Mouse (Mus musculus): Measurements from ENCODE around the gene Lrfn2. TPM values are rescaled to one million over a fixed set of nuclear protein-coding genes. Genes with fewer than 3 reads are reported as not detected.

Gene Lrfn2
- polyA plus RNA-seq, 1 experiment from 2014 or later = 1.00 TPM

GRCm38 (mm10) chr17:49043806-49044640, 111.8 kb downstream of the Lrfn2 start:
- 10% methylated on average over 11 of the region's 11 CpGs for WGBS
- Histone ChIP-seq H3K4me3 (no peak overlapping the region), H3K27me3 (no peaks in the 10 kb centered on the region), H3K9ac (no peak overlapping the region), H3K9me3 (no peaks in the 10 kb centered on the region), H3K4me1 (0 out of 2 replicates have a peak, but pooled peaks cover 5% of the 10 kb centered on the region), H3K27ac (no peak overlapping the region), H3K4me2 (no peak overlapping the region), H3K36me3 (no peaks in the 10 kb centered on the region)
- no peak for ATAC-seq (ENCODE audit: insufficient number of reproducible peaks, low FRiP score, low TSS enrichment, low read depth)

GRCm38 (mm10) chr17:49047921-49048320, 115.7 kb downstream of the Lrfn2 start:
- Histone ChIP-seq H3K9ac (no peak overlapping the region), H3K27ac (0 out of 2 replicates have a peak overlapping the region, but pooled peaks have one; percentile 3), H3K9me3 (no peaks in the 10 kb centered on the region), H3K4me1 (0 out of 2 replicates have a peak, but pooled peaks cover 5% of the 10 kb centered on the region), H3K4me2 (no peak overlapping the region), H3K36me3 (no peaks in the 10 kb centered on the region), H3K4me3 (no peak overlapping the region), H3K27me3 (no peaks in the 10 kb centered on the region)
- no peak for ATAC-seq (ENCODE audit: insufficient number of reproducible peaks, low FRiP score, low TSS enrichment, low read depth)
- WGBS = 19% methylated on average over 4 of the region's 4 CpGs

DNA sequence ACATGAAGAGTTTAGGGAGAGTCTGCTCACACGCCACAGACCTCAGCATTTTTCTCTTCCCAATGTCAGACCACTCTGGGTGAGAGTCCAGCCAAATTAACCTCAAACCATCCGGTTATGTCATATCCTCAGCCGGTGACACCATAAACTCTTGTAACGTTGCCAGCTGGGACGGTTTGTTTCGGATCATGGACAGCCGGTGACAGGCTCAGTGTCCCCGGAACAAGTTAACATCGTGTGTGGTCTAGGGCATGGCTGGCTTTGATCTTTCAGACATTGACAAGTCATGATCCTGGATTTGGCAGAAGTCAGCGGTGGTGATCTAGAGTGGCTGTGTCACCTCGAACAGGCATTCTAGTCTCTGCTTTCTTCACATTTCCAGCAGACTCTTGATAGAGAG, 119.1 kb downstream of the Lrfn2 start:
- H3K4me3 ChIP-seq = no peak overlapping the region
- H3K27me3 ChIP-seq = no peaks in the 10 kb centered on the region
- H3K4me1 ChIP-seq = 0 out of 2 replicates have a peak, but pooled peaks cover 3% of the 10 kb centered on the region
- H3K27ac ChIP-seq = no peak overlapping the region
- WGBS = 73% methylated on average over 11 of the region's 11 CpGs
- H3K36me3 ChIP-seq = no peaks in the 10 kb centered on the region
- no peaks in the 10 kb centered on the region for H3K9me3 ChIP-seq
- H3K4me2 ChIP-seq = no peak overlapping the region
- H3K9ac ChIP-seq = no peak overlapping the region
- no peak for ATAC-seq (ENCODE audit: insufficient number of reproducible peaks, low FRiP score, low TSS enrichment, low read depth)

GRCm38 (mm10) chr17:49061141-49061540, 129.0 kb downstream of the Lrfn2 start:
- no peaks in the 10 kb centered on the region for H3K36me3 ChIP-seq
- no peaks in the 10 kb centered on the region for H3K9me3 ChIP-seq
- ATAC-seq (ENCODE audit: insufficient number of reproducible peaks, low FRiP score, low TSS enrichment, low read depth) = no peak
- H3K27me3 ChIP-seq = no peaks in the 10 kb centered on the region
- H3K27ac ChIP-seq = no peak overlapping the region
- H3K4me3 ChIP-seq = no peak overlapping the region
- whole genome bisulfite sequencing = 83% methylated on average over 8 of the region's 8 CpGs
- no peak overlapping the region for H3K9ac ChIP-seq
- no peaks in the 10 kb centered on the region for H3K4me1 ChIP-seq
- H3K4me2 ChIP-seq = no peak overlapping the region

DNA sequence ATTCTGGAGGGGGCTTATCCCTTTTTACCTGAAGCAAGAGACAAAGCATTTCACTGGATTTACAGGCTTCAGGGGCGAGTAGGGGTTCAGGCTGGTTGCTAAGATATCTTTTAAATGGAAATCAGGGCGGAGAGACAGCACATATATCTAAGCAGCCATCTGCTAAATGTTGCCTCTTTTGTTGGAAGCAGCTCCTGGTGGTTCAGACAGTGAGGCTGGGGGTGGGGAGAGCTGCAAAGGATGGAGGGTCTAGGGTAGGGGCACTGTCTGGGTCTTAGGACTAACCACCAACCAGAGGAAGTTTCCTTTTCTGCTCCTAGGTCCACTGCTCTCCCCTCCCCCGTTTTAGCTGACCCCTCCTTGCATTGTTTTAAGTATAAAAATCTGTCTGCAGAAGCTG, 131.6 kb downstream of the Lrfn2 start:
- Histone ChIP-seq H3K27ac (no peak overlapping the region), H3K4me1 (no peaks in the 10 kb centered on the region), H3K9me3 (no peaks in the 10 kb centered on the region), H3K4me3 (no peak overlapping the region), H3K36me3 (no peaks in the 10 kb centered on the region), H3K4me2 (no peak overlapping the region), H3K9ac (no peak overlapping the region), H3K27me3 (no peaks in the 10 kb centered on the region)
- no peak for ATAC-seq (ENCODE audit: insufficient number of reproducible peaks, low FRiP score, low TSS enrichment, low read depth)
- WGBS = 47% methylated on average over 3 of the region's 3 CpGs

- WGBS = 84% methylated on average over 8 of the region's 8 CpGs
- H3K9me3 ChIP-seq = no peaks in the 10 kb centered on the region
- no peak overlapping the region for H3K4me2 ChIP-seq
- no peak for ATAC-seq (ENCODE audit: insufficient number of reproducible peaks, low FRiP score, low TSS enrichment, low read depth)
- H3K9ac ChIP-seq = no peak overlapping the region
- no peaks in the 10 kb centered on the region for H3K36me3 ChIP-seq
- no peaks in the 10 kb centered on the region for H3K27me3 ChIP-seq
- H3K4me1 ChIP-seq = no peaks in the 10 kb centered on the region
- no peak overlapping the region for H3K4me3 ChIP-seq
- no peak overlapping the region for H3K27ac ChIP-seq
These were observed 132.3 kb downstream of the Lrfn2 start for GRCm38 (mm10) chr17:49064526-49064925.

DNA sequence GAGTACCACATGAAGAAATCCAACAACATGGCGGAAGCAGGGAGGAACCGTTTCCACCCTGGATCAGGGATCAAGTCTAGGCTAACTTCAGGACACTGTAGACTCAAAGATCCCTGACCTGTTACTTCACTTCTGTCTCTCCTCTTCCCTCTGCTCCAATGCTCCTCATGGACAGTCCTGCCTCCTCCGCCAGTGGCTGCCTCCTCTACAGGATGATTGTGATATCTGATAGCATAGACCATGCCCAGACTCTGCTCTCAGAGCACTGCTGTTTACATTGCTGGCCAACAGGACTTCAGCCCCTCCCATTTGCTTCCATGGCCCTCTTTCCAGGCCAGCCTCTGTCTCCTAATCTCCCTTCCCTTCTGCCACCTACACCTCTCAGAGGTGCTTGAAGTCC, 132.9 kb downstream of the Lrfn2 start:
- Histone ChIP-seq H3K4me3 (no peak overlapping the region), H3K4me2 (no peak overlapping the region), H3K4me1 (no peaks in the 10 kb centered on the region), H3K9ac (no peak overlapping the region), H3K27me3 (no peaks in the 10 kb centered on the region), H3K9me3 (no peaks in the 10 kb centered on the region), H3K36me3 (no peaks in the 10 kb centered on the region), H3K27ac (no peak overlapping the region)
- WGBS = 79% methylated on average over 3 of the region's 3 CpGs
- no peak for ATAC-seq (ENCODE audit: insufficient number of reproducible peaks, low FRiP score, low TSS enrichment, low read depth)

DNA sequence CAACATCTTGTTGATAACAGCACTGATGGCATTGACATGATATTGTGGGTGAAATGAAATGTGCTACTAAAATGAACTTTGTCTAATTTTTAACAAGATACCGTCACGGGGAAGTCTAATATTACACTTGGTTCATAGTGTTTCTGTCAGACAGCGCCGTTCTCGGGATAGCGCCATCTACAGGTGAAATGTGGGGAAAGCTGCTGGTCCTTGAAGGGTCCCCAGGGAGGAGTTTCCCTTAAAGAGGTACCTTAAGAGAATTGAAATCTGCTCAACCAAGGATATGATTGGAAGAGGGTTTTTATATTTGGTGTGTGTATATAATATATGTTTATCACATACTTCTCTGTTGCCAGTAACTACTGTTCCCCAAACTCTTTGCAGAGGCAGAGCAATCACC, 134.6 kb downstream of the Lrfn2 start:
- H3K4me3 ChIP-seq = no peak overlapping the region

DNA sequence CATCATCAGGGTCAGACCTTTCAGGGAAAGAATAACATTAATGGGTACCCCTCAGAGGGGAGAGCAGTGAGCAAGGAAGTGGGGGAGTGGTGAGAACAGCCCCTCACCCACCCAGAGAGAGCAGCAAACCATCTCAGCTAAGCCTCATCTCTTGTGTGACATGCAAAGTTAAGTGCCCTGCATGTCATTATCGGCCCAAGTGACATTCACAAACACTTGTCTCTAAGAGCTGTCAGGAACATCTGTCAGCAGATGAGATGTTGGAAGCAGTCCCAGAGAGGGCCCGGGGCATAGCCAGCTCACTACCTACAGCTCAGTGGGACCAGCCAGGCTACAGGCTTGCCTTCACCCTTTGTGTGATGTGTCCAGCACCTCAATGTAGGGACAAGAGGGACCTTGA, 146.0 kb downstream of the Lrfn2 start:
- no peaks in the 10 kb centered on the region for H3K9me3 ChIP-seq
- WGBS = 43% methylated on average over 2 of the region's 2 CpGs
- no peaks in the 10 kb centered on the region for H3K4me1 ChIP-seq
- no peak overlapping the region for H3K27ac ChIP-seq
- ATAC-seq (ENCODE audit: insufficient number of reproducible peaks, low FRiP score, low TSS enrichment, low read depth) = no peak
- no peak overlapping the region for H3K4me3 ChIP-seq
- no peaks in the 10 kb centered on the region for H3K36me3 ChIP-seq
- no peaks in the 10 kb centered on the region for H3K27me3 ChIP-seq
- H3K9ac ChIP-seq = no peak overlapping the region
- no peak overlapping the region for H3K4me2 ChIP-seq

More for the DNA sequence above, 134.6 kb downstream of the Lrfn2 start:
- H3K4me1 ChIP-seq = no peaks in the 10 kb centered on the region
- H3K9me3 ChIP-seq = no peaks in the 10 kb centered on the region
- WGBS = 64% methylated on average over 6 of the region's 6 CpGs
- H3K27ac ChIP-seq = no peak overlapping the region
- no peaks in the 10 kb centered on the region for H3K36me3 ChIP-seq
- no peak overlapping the region for H3K4me2 ChIP-seq
- no peak for ATAC-seq (ENCODE audit: insufficient number of reproducible peaks, low FRiP score, low TSS enrichment, low read depth)
- no peak overlapping the region for H3K9ac ChIP-seq
- H3K27me3 ChIP-seq = no peaks in the 10 kb centered on the region

- H3K9ac ChIP-seq = no peak overlapping the region
- no peak overlapping the region for H3K4me2 ChIP-seq
- H3K4me1 ChIP-seq = peaks cover 6% of the 10 kb centered on the region
- WGBS = 56% methylated on average over 2 of the region's 2 CpGs
- no peaks in the 10 kb centered on the region for H3K27me3 ChIP-seq
- H3K9me3 ChIP-seq = no peaks in the 10 kb centered on the region
- no peak overlapping the region for H3K4me3 ChIP-seq
- H3K27ac ChIP-seq = no peak overlapping the region
- no peaks in the 10 kb centered on the region for H3K36me3 ChIP-seq
- no peak for ATAC-seq (ENCODE audit: insufficient number of reproducible peaks, low FRiP score, low TSS enrichment, low read depth)
These were observed 147.5 kb downstream of the Lrfn2 start for GRCm38 (mm10) chr17:49079647-49080046.

GRCm38 (mm10) chr17:49083594-49084380, 151.6 kb downstream of the Lrfn2 start:
- H3K27me3 ChIP-seq = no peaks in the 10 kb centered on the region
- H3K27ac ChIP-seq = peak overlapping the region; percentile 11; the same call in 1 of the 2 replicates
- H3K9me3 ChIP-seq = no peaks in the 10 kb centered on the region
- H3K4me1 ChIP-seq = peaks cover 6% of the 10 kb centered on the region
- no peak for ATAC-seq (ENCODE audit: insufficient number of reproducible peaks, low FRiP score, low TSS enrichment, low read depth)
- H3K4me2 ChIP-seq = no peak overlapping the region
- no peak overlapping the region for H3K4me3 ChIP-seq
- no peak overlapping the region for H3K9ac ChIP-seq
- WGBS = 62% methylated on average over 9 of the region's 9 CpGs
- no peaks in the 10 kb centered on the region for H3K36me3 ChIP-seq

GRCm38 (mm10) chr17:49085111-49085510, 152.9 kb downstream of the Lrfn2 start:
- 89% methylated on average over 4 of the region's 4 CpGs for WGBS

More at GRCm38 (mm10) chr17:49085111-49085510, 152.9 kb downstream of the Lrfn2 start:
- Histone ChIP-seq H3K27me3 (no peaks in the 10 kb centered on the region), H3K4me3 (no peak overlapping the region), H3K9me3 (no peaks in the 10 kb centered on the region), H3K36me3 (no peaks in the 10 kb centered on the region), H3K9ac (no peak overlapping the region), H3K4me2 (no peak overlapping the region), H3K27ac (no peak overlapping the region), H3K4me1 (peaks cover 6% of the 10 kb centered on the region)
- ATAC-seq (ENCODE audit: insufficient number of reproducible peaks, low FRiP score, low TSS enrichment, low read depth) = no peak

Data from limb, embryonic 15.5 days (tissue).